Mouse (Mus musculus): ENCODE data around the gene Syt13. TPM values are rescaled to one million over a fixed set of nuclear protein-coding genes. Genes with fewer than 3 reads are reported as not detected.

The Syt13 gene
- polyA plus RNA-seq, 1 experiment, result 0.56 TPM

GRCm38 (mm10) chr2:92929696-92930095, 14.8 kb downstream of the Syt13 start:
- no peak for TF ChIP-seq POLR2A (IDR thresholded peaks at IDR 0.05; ENCODE audit: control insufficient read depth, low read depth, low read length)
- TF ChIP-seq CTCF (IDR thresholded peaks at IDR 0.05; ENCODE audit: control insufficient read depth, insufficient read depth, insufficient replicate concordance, low read depth, low read length), result no peak
- H3K4me1 ChIP-seq (ENCODE audit: control insufficient read depth, insufficient read depth, low read length), result no peaks in the 10 kb centered on the region; the same call in 1 of the 2 replicates
- no peak overlapping the region for H3K27ac ChIP-seq (ENCODE audit: control insufficient read depth, insufficient read depth, low read depth, low read length)
- H3K36me3 ChIP-seq (ENCODE audit: control insufficient read depth, insufficient read depth, low read length), result no peaks in the 10 kb centered on the region
- H3K27me3 ChIP-seq (ENCODE audit: control insufficient read depth, insufficient read depth, low read length), result no peaks in the 10 kb centered on the region
- H3K4me3 ChIP-seq (ENCODE audit: control insufficient read depth, low read depth, low read length), result no peak overlapping the region

- H3K4me3 ChIP-seq (ENCODE audit: control insufficient read depth, low read depth, low read length), result no peak overlapping the region
- H3K36me3 ChIP-seq (ENCODE audit: control insufficient read depth, insufficient read depth, low read length), result no peaks in the 10 kb centered on the region
- TF ChIP-seq POLR2A (IDR thresholded peaks at IDR 0.05; ENCODE audit: control insufficient read depth, low read depth, low read length) (no peak), CTCF (IDR thresholded peaks at IDR 0.05; ENCODE audit: control insufficient read depth, insufficient read depth, insufficient replicate concordance, low read depth, low read length) (no peak)
- no peaks in the 10 kb centered on the region for H3K27me3 ChIP-seq (ENCODE audit: control insufficient read depth, insufficient read depth, low read length)
- no peak overlapping the region for H3K27ac ChIP-seq (ENCODE audit: control insufficient read depth, insufficient read depth, low read depth, low read length)
- H3K4me1 ChIP-seq (ENCODE audit: control insufficient read depth, insufficient read depth, low read length), result no peaks in the 10 kb centered on the region; the same call in 1 of the 2 replicates
Observed at GRCm38 (mm10) chr2:92931061-92931460, 16.2 kb downstream of the Syt13 start.

GRCm38 (mm10) chr2:92933379-92933778, 18.5 kb downstream of the Syt13 start:
- H3K4me1 ChIP-seq (ENCODE audit: control insufficient read depth, insufficient read depth, low read length), result no peaks in the 10 kb centered on the region; the same call in 1 of the 2 replicates
- TF ChIP-seq POLR2A (IDR thresholded peaks at IDR 0.05; ENCODE audit: control insufficient read depth, low read depth, low read length) (no peak), CTCF (IDR thresholded peaks at IDR 0.05; ENCODE audit: control insufficient read depth, insufficient read depth, insufficient replicate concordance, low read depth, low read length) (no peak)
- no peak overlapping the region for H3K4me3 ChIP-seq (ENCODE audit: control insufficient read depth, low read depth, low read length)
- no peaks in the 10 kb centered on the region for H3K27me3 ChIP-seq (ENCODE audit: control insufficient read depth, insufficient read depth, low read length)
- H3K36me3 ChIP-seq (ENCODE audit: control insufficient read depth, insufficient read depth, low read length), result no peaks in the 10 kb centered on the region
- no peak overlapping the region for H3K27ac ChIP-seq (ENCODE audit: control insufficient read depth, insufficient read depth, low read depth, low read length)

GRCm38 (mm10) chr2:92934312-92934982, 19.5 kb downstream of the Syt13 start:
- TF ChIP-seq POLR2A (IDR thresholded peaks at IDR 0.05; ENCODE audit: control insufficient read depth, low read depth, low read length) (no peak), CTCF (IDR thresholded peaks at IDR 0.05; ENCODE audit: control insufficient read depth, insufficient read depth, insufficient replicate concordance, low read depth, low read length) (no peak)
- no peak overlapping the region for H3K4me3 ChIP-seq (ENCODE audit: control insufficient read depth, low read depth, low read length)
- no peaks in the 10 kb centered on the region for H3K36me3 ChIP-seq (ENCODE audit: control insufficient read depth, insufficient read depth, low read length)
- H3K27me3 ChIP-seq (ENCODE audit: control insufficient read depth, insufficient read depth, low read length), result no peaks in the 10 kb centered on the region
- no peak overlapping the region for H3K27ac ChIP-seq (ENCODE audit: control insufficient read depth, insufficient read depth, low read depth, low read length)
- no peaks in the 10 kb centered on the region; the same call in 1 of the 2 replicates for H3K4me1 ChIP-seq (ENCODE audit: control insufficient read depth, insufficient read depth, low read length)

- H3K4me3 ChIP-seq (ENCODE audit: control insufficient read depth, low read depth, low read length), result no peak overlapping the region
- H3K27ac ChIP-seq (ENCODE audit: control insufficient read depth, insufficient read depth, low read depth, low read length), result no peak overlapping the region
Observed at GRCm38 (mm10) chr2:92935483-92935882, 20.6 kb downstream of the Syt13 start.

GRCm38 (mm10) chr2:92938063-92938462, 23.2 kb downstream of the Syt13 start:
- H3K36me3 ChIP-seq (ENCODE audit: control insufficient read depth, insufficient read depth, low read length), result no peaks in the 10 kb centered on the region
- H3K4me1 ChIP-seq (ENCODE audit: control insufficient read depth, insufficient read depth, low read length), result no peaks in the 10 kb centered on the region; the same call in 1 of the 2 replicates
- no peak for TF ChIP-seq POLR2A (IDR thresholded peaks at IDR 0.05; ENCODE audit: control insufficient read depth, low read depth, low read length)
- no peak for TF ChIP-seq CTCF (IDR thresholded peaks at IDR 0.05; ENCODE audit: control insufficient read depth, insufficient read depth, insufficient replicate concordance, low read depth, low read length)

More at GRCm38 (mm10) chr2:92935483-92935882, 20.6 kb downstream of the Syt13 start:
- Histone ChIP-seq H3K27me3 (ENCODE audit: control insufficient read depth, insufficient read depth, low read length) (no peaks in the 10 kb centered on the region), H3K4me1 (ENCODE audit: control insufficient read depth, insufficient read depth, low read length) (no peaks in the 10 kb centered on the region; the same call in 1 of the 2 replicates), H3K36me3 (ENCODE audit: control insufficient read depth, insufficient read depth, low read length) (no peaks in the 10 kb centered on the region)
- TF ChIP-seq POLR2A (IDR thresholded peaks at IDR 0.05; ENCODE audit: control insufficient read depth, low read depth, low read length), result no peak
- TF ChIP-seq CTCF (IDR thresholded peaks at IDR 0.05; ENCODE audit: control insufficient read depth, insufficient read depth, insufficient replicate concordance, low read depth, low read length), result no peak

GRCm38 (mm10) chr2:92938827-92939226, 23.9 kb downstream of the Syt13 start:
- no peaks in the 10 kb centered on the region; the same call in 1 of the 2 replicates for H3K4me1 ChIP-seq (ENCODE audit: control insufficient read depth, insufficient read depth, low read length)
- no peak overlapping the region for H3K27ac ChIP-seq (ENCODE audit: control insufficient read depth, insufficient read depth, low read depth, low read length)
- no peaks in the 10 kb centered on the region for H3K27me3 ChIP-seq (ENCODE audit: control insufficient read depth, insufficient read depth, low read length)
- no peaks in the 10 kb centered on the region for H3K36me3 ChIP-seq (ENCODE audit: control insufficient read depth, insufficient read depth, low read length)
- no peak overlapping the region for H3K4me3 ChIP-seq (ENCODE audit: control insufficient read depth, low read depth, low read length)
- TF ChIP-seq CTCF (IDR thresholded peaks at IDR 0.05; ENCODE audit: control insufficient read depth, insufficient read depth, insufficient replicate concordance, low read depth, low read length) (no peak), POLR2A (IDR thresholded peaks at IDR 0.05; ENCODE audit: control insufficient read depth, low read depth, low read length) (no peak)

More at GRCm38 (mm10) chr2:92938063-92938462, 23.2 kb downstream of the Syt13 start:
- H3K27me3 ChIP-seq (ENCODE audit: control insufficient read depth, insufficient read depth, low read length), result no peaks in the 10 kb centered on the region
- no peak overlapping the region for H3K4me3 ChIP-seq (ENCODE audit: control insufficient read depth, low read depth, low read length)
- no peak overlapping the region for H3K27ac ChIP-seq (ENCODE audit: control insufficient read depth, insufficient read depth, low read depth, low read length)

All from testis, adult 2 months (tissue).